Mouse (Mus musculus) testis, adult 10 weeks (tissue): ENCODE data around the gene Il1rl1. TPM values are rescaled to one million over a fixed set of nuclear protein-coding genes. Genes with fewer than 3 reads are reported as not detected.

Experiments used
- polyA plus RNA-seq: library from polyadenylated mRNA; stranded (reverse); fragments of 350-450 nt; fragmentation: Illumina TruSeq; extraction: RNeasy Lipid Tissue Mini Kit (QIAGEN cat#74804); gene quantifications from one replicate; pipeline ENCODE4 v1.2.3, GENCODE M21; 2014; ENCODE audit warnings: low read depth, low replicate concordance

The Il1rl1 gene
- polyA plus RNA-seq: 0.45 TPM

GRCm38 (mm10) chr1:40428910-40429675 lies at the start of gene Il1rl1:
Il1rl1 (plus strand) TSS chr1:40429570.

GRCm38 (mm10) chr1:40465477-40466430 lies 36.4 kb downstream of the Il1rl1 start, which contains the start of gene Il18r1:
Il18r1 (plus strand) TSS chr1:40465552.

Other genes starting within 250 kb of the Il1rl1 start
- gene Il1r1, start 204.5 kb upstream of the Il1rl1 start, polyA plus RNA-seq: 8.9 TPM
- gene Il1rl2, start 105.0 kb upstream of the Il1rl1 start, polyA plus RNA-seq: 0.77 TPM
- 0.28 TPM for gene Il18r1, start 36.0 kb downstream of the Il1rl1 start, polyA plus RNA-seq
- gene Il18rap, start 85.8 kb downstream of the Il1rl1 start, polyA plus RNA-seq: 0.11 TPM
- gene Slc9a4, start 150.5 kb downstream of the Il1rl1 start, polyA plus RNA-seq: 0.39 TPM